Mouse (Mus musculus) monocyte, adult 5-6 weeks (primary cell): ENCODE measurements around the gene Wee2. TPM values are rescaled to one million over a fixed set of nuclear protein-coding genes. Genes with fewer than 3 reads are reported as not detected.

Source experiments
- total RNA-seq: library from RNA; stranded (forward); fragments of 200-1000, 200-491, 200-594 nt; gene quantifications from 3 replicates; pipeline ENCODE4 v1.2.3, GENCODE M21; 2017

The Wee2 gene
- total RNA-seq, 1 experiment from 2014 or later, result not detected

Other genes with a start within 250 kb of the Wee2 start
- gene Agk, start 113.9 kb upstream of the Wee2 start, total RNA-seq, result 12.5 to 16.8 TPM (median 12.7 TPM) in 3 replicates
- gene E330009J07Rik, start 3.0 kb upstream of the Wee2 start, total RNA-seq, result 6.1 to 9.0 TPM (median 8.2 TPM) in 3 replicates
- 42.9 to 67.8 TPM (median 47.2 TPM) in 3 replicates for gene Ssbp1, start 32.3 kb downstream of the Wee2 start, total RNA-seq
- gene Tas2r137, start 52.1 kb downstream of the Wee2 start, total RNA-seq, result not detected in 3 replicates
- not detected in 3 replicates for gene Tas2r108, start 54.4 kb downstream of the Wee2 start, total RNA-seq
- gene Prss37, start 80.4 kb downstream of the Wee2 start, total RNA-seq, result not detected in 3 replicates
- not detected in 3 replicates for gene Olfr461, start 116.0 kb downstream of the Wee2 start, total RNA-seq
- 0.57 TPM in 1 of 3 replicates, not detected in the others for gene Olfr460, start 130.4 kb downstream of the Wee2 start, total RNA-seq
- gene Clec5a, start 146.7 kb downstream of the Wee2 start, total RNA-seq, result 0.19 to 1.5 TPM (median 0.67 TPM) in 3 replicates
- gene Tas2r138, start 174.2 kb downstream of the Wee2 start, total RNA-seq, result not detected in 3 replicates
- not detected in 3 replicates for gene Mgam, start 189.7 kb downstream of the Wee2 start, total RNA-seq